Mouse (Mus musculus) spleen, adult 10 weeks (tissue): Measurements from ENCODE around the gene Pramel6. TPM values are rescaled to one million over a fixed set of nuclear protein-coding genes. Genes with fewer than 3 reads are reported as not detected.

Source experiments
- polyA plus RNA-seq: library from polyadenylated mRNA; stranded (reverse); fragments of 350-450 nt; fragmentation: Illumina TruSeq; extraction: RNeasy Lipid Tissue Mini Kit (QIAGEN cat#74804); gene quantifications from one replicate; pipeline ENCODE4 v1.2.3, GENCODE M21; 2015; ENCODE audit warnings: low replicate concordance; ENCODE audit not compliant: insufficient read depth

Gene Pramel6
- polyA plus RNA-seq: not detected

GRCm38 (mm10) chr2:87506265-87506664, at the start of gene Pramel6:
TSS of gene Pramel6 (plus strand) at chr2:87506565.

GRCm38 (mm10) chr2:87496993-87497392, 9.4 kb upstream of the Pramel6 start, which contains the start of gene Pramel7:
TSS of gene Pramel7 (minus strand) at chr2:87497093.

GRCm38 (mm10) chr2:87531496-87531895, 25.1 kb downstream of the Pramel6 start, which contains the start of gene Olfr153:
TSS of gene Olfr153 (plus strand) at chr2:87531796.

GRCm38 (mm10) chr2:87545442-87545841, 39.1 kb downstream of the Pramel6 start, which contains the start of gene Olfr1128:
TSS of gene Olfr1128 (minus strand) at chr2:87545542.

Other genes with a start within 250 kb of the Pramel6 start
- gene Olfr1116, start 239.0 kb upstream of the Pramel6 start, polyA plus RNA-seq: not detected
- gene Olfr1118, start 199.0 kb upstream of the Pramel6 start, polyA plus RNA-seq: not detected
- not detected for gene Olfr1120, start 151.8 kb upstream of the Pramel6 start, polyA plus RNA-seq
- not detected for gene Olfr1121, start 136.7 kb upstream of the Pramel6 start, polyA plus RNA-seq
- gene Olfr1122, start 120.7 kb upstream of the Pramel6 start, polyA plus RNA-seq: not detected
- gene Olfr1123, start 89.9 kb upstream of the Pramel6 start, polyA plus RNA-seq: not detected
- not detected for gene Olfr1124, start 76.3 kb upstream of the Pramel6 start, polyA plus RNA-seq
- gene Olfr1126, start 52.6 kb upstream of the Pramel6 start, polyA plus RNA-seq: not detected
- gene Pramel7, start 9.5 kb upstream of the Pramel6 start, polyA plus RNA-seq: not detected
- gene Olfr153, start 25.2 kb downstream of the Pramel6 start, polyA plus RNA-seq: not detected
- gene Olfr1128, start 39.0 kb downstream of the Pramel6 start, polyA plus RNA-seq: not detected
- not detected for gene Olfr1129, start 67.3 kb downstream of the Pramel6 start, polyA plus RNA-seq
- not detected for gene Olfr1130, start 99.6 kb downstream of the Pramel6 start, polyA plus RNA-seq
- gene Olfr1131, start 120.5 kb downstream of the Pramel6 start, polyA plus RNA-seq: not detected
- not detected for gene Olfr1132, start 131.0 kb downstream of the Pramel6 start, polyA plus RNA-seq
- not detected for gene Olfr1133, start 140.8 kb downstream of the Pramel6 start, polyA plus RNA-seq
- not detected for gene Olfr1134, start 151.9 kb downstream of the Pramel6 start, polyA plus RNA-seq
- gene Olfr1135, start 167.1 kb downstream of the Pramel6 start, polyA plus RNA-seq: not detected
- gene Olfr1136, start 187.4 kb downstream of the Pramel6 start, polyA plus RNA-seq: not detected
- not detected for gene Olfr1137, start 206.6 kb downstream of the Pramel6 start, polyA plus RNA-seq
- not detected for gene Olfr1138, start 233.4 kb downstream of the Pramel6 start, polyA plus RNA-seq
- not detected for gene Olfr1140, start 237.2 kb downstream of the Pramel6 start, polyA plus RNA-seq
- not detected for gene Olfr1141, start 247.4 kb downstream of the Pramel6 start, polyA plus RNA-seq